Mouse (Mus musculus) midbrain, embryonic 11.5 days (tissue): ENCODE data around the gene Gm17509. TPM values are rescaled to one million over a fixed set of nuclear protein-coding genes. Genes with fewer than 3 reads are reported as not detected.
"Not testable (repeated sequence)": the region's sequence is repeated elsewhere in the genome, so short reads cannot be mapped to it uniquely, and the experiment has no call there.

Source experiments
- ATAC-seq: fragments of 200-750 bp; cut with Nextera tagmentation; 2 replicates; pipeline ENCODE4 v1.8.0; 2017; ENCODE audit warnings: moderate TSS enrichment, moderate library complexity; ENCODE audit not compliant: low FRiP score
- DNase-seq: peaks from one replicate; pipeline ENCODE4 v3.0.0; 2015; ENCODE audit warnings: low spot score; ENCODE audit errors: missing footprints
- H3K27ac ChIP-seq: fragments of 300-500 bp; sonication (generic); 2 replicates; pipeline ENCODE4 v1.5.1; 2014; ENCODE audit warnings: low read depth, low read length
- H3K27me3 ChIP-seq: fragments of 300-500 bp; sonication (generic); 2 replicates; pipeline ENCODE4 v1.6.1; 2014; ENCODE audit warnings: mild to moderate bottlenecking, low read length, moderate library complexity, mixed read lengths; ENCODE audit not compliant: control insufficient read depth, insufficient read depth
- H3K36me3 ChIP-seq: fragments of 300-500 bp; sonication (generic); 2 replicates; pipeline ENCODE4 v1.6.1; 2014; ENCODE audit warnings: mild to moderate bottlenecking, low read length, moderate library complexity, mixed read lengths; ENCODE audit not compliant: control insufficient read depth, insufficient read depth
- H3K4me1 ChIP-seq: fragments of 300-500 bp; sonication (generic); 2 replicates; pipeline ENCODE4 v1.6.1; 2014; ENCODE audit warnings: low read length; ENCODE audit not compliant: control insufficient read depth, insufficient read depth
- H3K4me2 ChIP-seq: fragments of 300-500 bp; sonication (generic); 2 replicates; pipeline ENCODE4 v1.6.1; 2014; ENCODE audit warnings: mild to moderate bottlenecking, moderate library complexity
- H3K4me3 ChIP-seq: fragments of 300-500 bp; sonication (generic); 2 replicates; pipeline ENCODE4 v1.5.1; 2014; ENCODE audit warnings: low read depth, low read length
- H3K9ac ChIP-seq: fragments of 300-500 bp; sonication (generic); 2 replicates; pipeline ENCODE4 v1.6.1; 2014; ENCODE audit warnings: low read length
- H3K9me3 ChIP-seq: fragments of 300-500 bp; sonication (generic); 2 replicates; pipeline ENCODE4 v1.6.1; 2016; ENCODE audit warnings: low read length; ENCODE audit not compliant: control insufficient read depth
- WGBS: fragments of 180-500 bp; shearing (Covaris S2); extraction: QIAGEN DNeasy Blood & Tissue Kit; methylation state at CpG from one replicate; pipeline ENCODE4 v1.1.7; 2014; 5-methylcytosine and 5-hydroxymethylcytosine counted together
- polyA plus RNA-seq: library from polyadenylated mRNA; unstranded; fragments of >200 nt; fragmentation: Nextera tagmentation; extraction: Ambion mirVana; gene quantifications from 2 replicates; pipeline ENCODE4 v1.2.1, GENCODE M21; 2014

The Gm17509 gene
- polyA plus RNA-seq, 1 experiment from 2014 or later, result 0.68 TPM

DNA sequence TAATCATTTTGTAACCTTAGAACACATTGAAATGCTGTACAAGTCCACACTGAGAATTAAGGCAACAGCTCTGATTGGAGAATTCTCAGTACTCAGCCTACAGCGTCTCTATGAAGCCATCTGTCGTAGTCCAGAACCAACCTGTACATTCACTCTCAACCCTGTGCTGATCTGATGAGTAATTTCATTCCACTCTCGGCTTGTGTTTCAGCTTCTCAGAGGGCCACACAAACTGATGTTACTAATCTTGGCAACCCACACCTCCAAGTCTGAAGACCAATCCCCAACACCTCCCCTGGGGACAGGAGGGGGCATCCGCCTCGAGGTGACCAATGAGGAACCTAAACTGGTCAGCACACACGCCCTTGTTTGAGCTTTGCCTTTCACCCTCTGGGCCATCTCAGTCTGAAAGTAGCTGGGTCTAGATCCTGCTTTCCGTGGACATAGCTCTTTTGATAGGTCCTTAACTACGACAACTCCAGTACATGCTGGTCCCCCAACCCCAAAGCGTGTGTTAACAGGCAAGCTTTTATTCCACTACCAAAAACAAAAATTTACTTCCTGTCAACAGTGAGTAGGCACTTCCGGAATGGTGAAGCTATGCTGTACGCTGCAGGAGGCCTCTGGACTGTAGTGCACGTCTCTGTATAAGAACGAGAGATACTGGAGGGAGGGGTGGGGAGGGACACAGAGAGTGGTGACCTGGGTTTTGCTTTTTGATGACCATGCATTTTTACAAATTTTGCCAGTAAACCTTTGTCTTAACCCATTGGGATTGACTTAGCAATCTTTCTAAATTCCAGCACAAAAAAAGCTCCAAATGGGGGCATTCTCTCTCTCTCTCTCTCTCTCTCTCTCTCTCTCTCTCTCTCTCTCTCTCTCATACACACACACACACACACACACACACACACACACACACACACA lies 25.0 kb downstream of the Gm17509 start:
- Histone ChIP-seq H3K9me3 (no peaks in the 10 kb centered on the region), H3K4me3 (no peak overlapping the region), H3K4me2 (no peak overlapping the region), H3K27me3 (no peaks in the 10 kb centered on the region), H3K36me3 (no peaks in the 10 kb centered on the region), H3K27ac (no peak overlapping the region), H3K4me1 (no peaks in the 10 kb centered on the region), H3K9ac (no peak overlapping the region)
- DNase-seq (peak; percentile 76), ATAC-seq (no peak)
- WGBS, result 87% methylated on average over 13 of the region's 13 CpGs

DNA sequence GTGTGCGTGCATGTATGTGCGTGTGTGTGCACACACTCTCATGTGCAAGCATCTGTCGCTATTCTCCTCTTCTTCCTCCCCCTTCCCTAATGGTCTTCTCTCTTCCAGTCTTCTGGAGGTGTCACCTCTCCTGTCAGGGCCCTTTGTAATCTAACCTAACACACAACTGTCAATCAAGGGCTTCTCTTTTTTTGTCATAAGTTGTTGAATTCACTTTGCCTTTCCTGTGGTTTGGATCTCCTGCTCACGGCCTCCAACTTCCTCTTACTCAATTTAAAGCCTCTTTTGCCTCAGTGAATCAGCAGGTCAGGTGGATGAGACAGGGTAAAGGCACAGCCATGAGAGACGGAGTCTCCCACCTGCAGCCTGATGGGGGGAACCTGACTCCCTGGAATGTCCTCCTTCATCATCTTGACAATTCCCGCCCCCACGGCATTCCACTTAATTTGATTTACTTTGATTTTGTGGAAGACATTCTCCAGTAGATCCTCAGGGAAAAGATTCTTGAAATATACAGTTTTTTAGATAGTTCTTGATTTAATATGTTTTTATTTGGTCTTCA lies 27.4 kb downstream of the Gm17509 start:
- peak; percentile 57 for DNase-seq
- no peak for ATAC-seq
- 80% methylated on average over 7 of the region's 7 CpGs for WGBS

DNA sequence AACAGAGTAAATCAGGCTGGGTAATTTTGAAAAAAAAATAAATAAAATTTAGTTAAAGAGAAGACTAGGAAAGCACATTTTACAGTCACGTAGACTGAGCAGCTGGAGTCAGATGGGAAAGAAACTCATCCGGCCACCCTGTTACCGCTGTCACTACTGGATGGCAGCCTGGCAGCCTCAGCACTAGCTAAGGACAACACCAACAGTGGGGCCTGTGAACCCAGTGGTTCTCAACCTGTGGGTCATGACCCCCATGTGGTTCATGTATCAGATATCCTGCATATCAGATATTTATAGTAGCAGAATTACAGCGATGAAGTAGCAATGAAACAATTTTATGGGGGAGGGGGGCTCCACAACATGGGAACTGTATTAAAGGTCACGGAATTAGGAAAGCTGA lies 28.7 kb downstream of the Gm17509 start:
- no peak overlapping the region for H3K27ac ChIP-seq
- no peak for DNase-seq
- no peaks in the 10 kb centered on the region for H3K9me3 ChIP-seq
- ATAC-seq, result no peak
- H3K9ac ChIP-seq, result no peak overlapping the region
- H3K4me2 ChIP-seq, result no peak overlapping the region
- 89% methylated on average over 5 of the region's 5 CpGs for WGBS
- H3K36me3 ChIP-seq, result no peaks in the 10 kb centered on the region
- no peaks in the 10 kb centered on the region for H3K27me3 ChIP-seq
- H3K4me1 ChIP-seq, result no peaks in the 10 kb centered on the region
- H3K4me3 ChIP-seq, result no peak overlapping the region

More for the DNA sequence above, 27.4 kb downstream of the Gm17509 start:
- Histone ChIP-seq H3K27me3 (no peaks in the 10 kb centered on the region), H3K36me3 (no peaks in the 10 kb centered on the region), H3K4me2 (no peak overlapping the region), H3K9ac (no peak overlapping the region), H3K27ac (no peak overlapping the region), H3K4me1 (no peaks in the 10 kb centered on the region), H3K4me3 (no peak overlapping the region), H3K9me3 (no peaks in the 10 kb centered on the region)

DNA sequence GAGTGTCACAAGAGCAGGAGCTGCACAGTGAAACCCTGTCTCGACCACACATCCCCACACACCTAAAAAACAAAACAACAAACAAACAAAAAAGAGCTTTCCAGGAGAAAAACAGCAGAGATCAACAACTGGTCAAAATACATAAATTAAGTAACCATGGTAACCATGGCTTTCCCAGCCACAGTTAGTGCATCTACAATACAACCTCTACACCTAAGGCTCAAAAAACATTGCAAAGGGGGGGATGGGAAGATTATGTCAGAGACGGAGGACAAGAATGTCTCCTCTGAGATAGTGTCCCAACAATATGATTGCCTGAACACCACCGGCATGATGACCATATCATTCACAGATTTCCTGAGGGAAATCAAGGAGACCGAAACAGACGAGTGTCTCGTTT lies 35.5 kb downstream of the Gm17509 start:
- Histone ChIP-seq H3K27me3 (no peaks in the 10 kb centered on the region), H3K4me3 (no peak overlapping the region), H3K27ac (no peak overlapping the region), H3K9ac (no peak overlapping the region), H3K9me3 (no peaks in the 10 kb centered on the region), H3K4me2 (no peak overlapping the region), H3K36me3 (no peaks in the 10 kb centered on the region), H3K4me1 (no peaks in the 10 kb centered on the region)
- 86% methylated on average over 6 of the region's 6 CpGs for WGBS
- peak; percentile 72 for DNase-seq
- ATAC-seq, result 0 out of 2 replicates have a peak, but pooled peaks have one; percentile 22

DNA sequence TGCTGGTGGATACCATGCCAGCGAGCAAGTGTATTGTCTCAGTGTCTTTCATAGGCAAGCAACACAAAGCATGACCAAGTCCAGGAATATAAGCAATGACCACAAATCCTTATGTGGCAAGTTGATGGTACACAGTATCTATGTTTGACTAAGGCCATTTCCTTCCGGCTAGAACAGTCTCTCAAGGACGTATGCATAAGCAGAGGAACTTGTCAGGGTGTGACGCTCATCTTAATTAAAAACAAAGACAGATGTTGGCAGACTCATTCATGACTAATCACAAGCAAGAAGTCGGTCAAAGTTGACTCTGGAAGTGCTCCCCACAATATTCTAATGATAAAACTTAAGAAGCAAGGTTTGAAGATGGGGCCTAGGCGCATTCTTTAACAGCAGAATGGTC lies 37.6 kb downstream of the Gm17509 start:
- no peak for DNase-seq
- 82% methylated on average over 6 of the region's 6 CpGs for WGBS
- Histone ChIP-seq H3K4me2 (no peak overlapping the region), H3K9ac (no peak overlapping the region), H3K27ac (no peak overlapping the region), H3K4me3 (no peak overlapping the region), H3K9me3 (no peaks in the 10 kb centered on the region), H3K4me1 (no peaks in the 10 kb centered on the region), H3K27me3 (no peaks in the 10 kb centered on the region), H3K36me3 (no peaks in the 10 kb centered on the region)
- no peak for ATAC-seq

DNA sequence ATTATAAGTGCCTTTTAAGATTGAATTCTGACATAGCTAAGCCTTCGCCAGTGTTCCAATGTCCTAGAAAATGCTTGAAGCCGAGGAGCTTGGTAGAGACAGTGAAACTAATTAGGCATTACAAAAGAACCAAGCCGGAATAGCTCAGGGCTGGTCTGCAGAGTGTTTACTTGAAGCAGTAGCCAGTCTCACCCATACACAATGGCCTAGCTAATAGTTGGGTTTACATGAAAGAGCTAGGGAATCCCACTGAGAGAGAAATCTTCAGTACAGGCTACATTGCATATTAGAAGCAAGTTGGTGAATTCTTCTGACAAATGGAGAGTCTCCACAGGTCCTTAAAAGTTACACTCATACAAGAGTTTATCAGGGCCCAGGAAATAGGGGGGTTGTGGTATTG lies 40.0 kb downstream of the Gm17509 start:
- WGBS, result 62% methylated on average over 3 of the region's 3 CpGs
- H3K4me3 ChIP-seq, H3K27ac ChIP-seq: not testable (repeated sequence)

More for the DNA sequence above, 40.0 kb downstream of the Gm17509 start:
- not testable (repeated sequence) for H3K27me3 ChIP-seq, ATAC-seq, H3K4me2 ChIP-seq, H3K36me3 ChIP-seq, H3K9me3 ChIP-seq, H3K9ac ChIP-seq, H3K4me1 ChIP-seq, DNase-seq

Other genes with a start within 250 kb of the Gm17509 start
- gene Parp8, start 195.5 kb downstream of the Gm17509 start, polyA plus RNA-seq, result 13.3 and 15.1 TPM in 2 replicates
- gene Emb, start 12.5 kb downstream of the Gm17509 start, polyA plus RNA-seq, result 39.3 and 39.9 TPM in 2 replicates